Comparison of ENCODE assay signal across 8 mouse cellular contexts in genomic region chr15:94587826-94588715, GRCm38 (mm10). TPM values are rescaled to one million over a fixed set of nuclear protein-coding genes. Genes with fewer than 3 reads are reported as not detected.
A peak's percentile ranks its signal among the peaks of the same experiment; 100 is the strongest.
DNase-seq lines count a peak whose midpoint lies in the region; ATAC-seq and TF ChIP-seq lines count a peak whose summit lies in the region.

No protein-coding gene starts in this region.

- no peaks in the 10 kb centered on the region for H3K27me3 ChIP-seq in kidney, embryonic 16.5 days (ENCODE audit: insufficient read depth, low read length)
- no peaks in the 10 kb centered on the region for H3K27me3 ChIP-seq in intestine, embryonic 14.5 days (replicated peaks; ENCODE audit: control insufficient read depth, insufficient read depth, low read length)
- H3K27me3 ChIP-seq in myocyte (ENCODE audit: control insufficient read depth, insufficient read depth, insufficient read length), result no peaks in the 10 kb centered on the region

- no peaks in the 10 kb centered on the region for H3K9me3 ChIP-seq in kidney, embryonic 16.5 days (ENCODE audit: low read length)
- H3K9me3 ChIP-seq in intestine, embryonic 14.5 days (ENCODE audit: control insufficient read depth, low read length), result no peaks in the 10 kb centered on the region

- 0 out of 2 replicates have a peak overlapping the region, but pooled peaks have one; percentile 35 for H3K9ac ChIP-seq in kidney, embryonic 16.5 days (replicated peaks; ENCODE audit: low read length)
- peak overlapping the region; percentile 78 for H3K9ac ChIP-seq in intestine, embryonic 14.5 days (ENCODE audit: low read length)

- H3K4me3 ChIP-seq in kidney, embryonic 16.5 days (ENCODE audit: low read length), result no peak overlapping the region
- peak overlapping the region; percentile 95 for H3K4me3 ChIP-seq in intestine, embryonic 14.5 days (ENCODE audit: low read depth, low read length)
- peak overlapping the region; percentile 53 for H3K4me3 ChIP-seq in myocyte

- peaks cover 19% of the 10 kb centered on the region for H3K36me3 ChIP-seq in kidney, embryonic 16.5 days (ENCODE audit: insufficient read depth, low read length)
- H3K36me3 ChIP-seq in intestine, embryonic 14.5 days (ENCODE audit: control insufficient read depth, insufficient read depth, low read length), result peaks cover 33% of the 10 kb centered on the region
- peaks cover 33% of the 10 kb centered on the region for H3K36me3 ChIP-seq in myocyte (ENCODE audit: control insufficient read depth, insufficient read depth)

- no peak for ATAC-seq in kidney, embryonic 16.5 days (ENCODE audit: low FRiP score, low TSS enrichment)
- no peak for ATAC-seq in intestine, embryonic 14.5 days (replicated peaks; ENCODE audit: low FRiP score, low TSS enrichment, low read depth)
- ATAC-seq in erythroid progenitor cell, adult 5-6 weeks (replicated peaks; ENCODE audit: low FRiP score, poor library complexity, severe bottlenecking), result no peak
- no peak for ATAC-seq in inflammation-experienced regulatory T-cells, adult 6 months

- DNase-seq in kidney, adult 18-20 months, result no peak
- DNase-seq in c-Kit-positive CD71-positive TER-119-positive erythroid progenitor cells, embryonic 14.5 days (ENCODE audit: low spot score), result peak; percentile 8
- no peak for DNase-seq in intestine, embryonic 14.5 days (ENCODE audit: low spot score)
- no peak for DNase-seq in thymus, postnatal 4 days

- no peak overlapping the region for H3ac ChIP-seq in myocyte (ENCODE audit: control insufficient read depth, insufficient read length)

- peaks cover 36% of the 10 kb centered on the region for H3K79me2 ChIP-seq in myocyte (ENCODE audit: control insufficient read depth, insufficient read depth)

- WGBS in kidney, embryonic 16.5 days, result 74% methylated on average over 9 of the region's 9 CpGs
- 77% methylated on average over 9 of the region's 9 CpGs for WGBS in intestine, embryonic 14.5 days

- no peak for TF ChIP-seq POLR2A in myocyte (IDR thresholded peaks at IDR 0.05; ENCODE audit: insufficient read length, low read depth)

- H3K27ac ChIP-seq in kidney, embryonic 16.5 days (ENCODE audit: low read length), result no peak overlapping the region
- H3K27ac ChIP-seq in intestine, embryonic 14.5 days (ENCODE audit: low read depth), result no peak overlapping the region

- H3K4me2 ChIP-seq in kidney, embryonic 16.5 days (replicated peaks; ENCODE audit: low read depth, low read length), result peak overlapping the region; percentile 36
- H3K4me2 ChIP-seq in intestine, embryonic 14.5 days (ENCODE audit: low read length), result peak overlapping the region; percentile 76
- H3K4me2 ChIP-seq in myocyte (ENCODE audit: low read depth), result peak overlapping the region; percentile 83

- H3K4me1 ChIP-seq in kidney, embryonic 16.5 days (ENCODE audit: insufficient read depth, low read length), result peaks cover 8% of the 10 kb centered on the region
- H3K4me1 ChIP-seq in intestine, embryonic 14.5 days (replicated peaks; ENCODE audit: control insufficient read depth, insufficient read depth, low read length), result peaks cover 13% of the 10 kb centered on the region

TF ChIP-seq in myocyte, 11 proteins besides CTCF, POLR2A, EP300 and RAD21:
- no peak for TF ChIP-seq TCF12 (IDR thresholded peaks at IDR 0.05; ENCODE audit: insufficient read depth, poor library complexity, severe bottlenecking)
- peak in 1 of 3 experiments; percentile 57 for TF ChIP-seq MYOD1 (IDR thresholded peaks at IDR 0.05; ENCODE audit: control insufficient read depth in 1 of 3, insufficient read length in 2 of 3, low read depth in 2 of 3)

RNA-seq across cellular contexts. Expression of gene Twf1, which starts 1.6 kb away (rescaled TPM):
- polyA plus RNA-seq in kidney, embryonic 16.5 days (2015; fragmentation: Nextera tagmentation; extraction: Ambion mirVana), result 101 and 103 TPM in 2 replicates
- 97.9 and 101 TPM in 2 replicates for polyA plus RNA-seq in intestine, embryonic 14.5 days (2014; fragmentation: Nextera tagmentation; extraction: Ambion mirVana)
- 28.6 TPM for polyA plus RNA-seq in myocyte (2012; fragmentation: generic; extraction: Trizol)
- 23.8 and 54.9 TPM in 2 replicates for total RNA-seq in erythroid progenitor cell, adult 5-6 weeks (2015; ENCODE audit: low replicate concordance)
- 8.9 and 14.9 TPM in 2 replicates for total RNA-seq in erythroid progenitor cell, adult 5-6 weeks (2017; ENCODE audit: low replicate concordance)
- polyA plus RNA-seq in inflammation-experienced regulatory T-cells, adult 6 months (2017; shearing (Covaris generic)), result 10 to 100 TPM; 55.1 to 60.8 (median 58.3) TPM

RNA-seq across cellular contexts. Expression of gene Tmem117, which starts 41.0 kb away (rescaled TPM):
- 14.1 and 14.6 TPM in 2 replicates for polyA plus RNA-seq in kidney, embryonic 16.5 days (2015; fragmentation: Nextera tagmentation; extraction: Ambion mirVana)
- 2.5 and 3.1 TPM in 2 replicates for polyA plus RNA-seq in intestine, embryonic 14.5 days (2014; fragmentation: Nextera tagmentation; extraction: Ambion mirVana)
- polyA plus RNA-seq in myocyte (2012; fragmentation: generic; extraction: Trizol), result 0.37 TPM
- not detected in 2 replicates for total RNA-seq in erythroid progenitor cell, adult 5-6 weeks (2015; ENCODE audit: low replicate concordance)
- not detected in 2 replicates for total RNA-seq in erythroid progenitor cell, adult 5-6 weeks (2017; ENCODE audit: low replicate concordance)
- under 1 TPM in 1 of 3 experiments, not detected in 2; 0.20 TPM for polyA plus RNA-seq in inflammation-experienced regulatory T-cells, adult 6 months (2017; shearing (Covaris generic))

RNA-seq across cellular contexts. Expression of gene Irak4, which starts 44.6 kb away (rescaled TPM):
- polyA plus RNA-seq in kidney, embryonic 16.5 days (2015; fragmentation: Nextera tagmentation; extraction: Ambion mirVana), result 16.9 and 17.4 TPM in 2 replicates
- polyA plus RNA-seq in intestine, embryonic 14.5 days (2014; fragmentation: Nextera tagmentation; extraction: Ambion mirVana), result 8.9 and 9.2 TPM in 2 replicates
- polyA plus RNA-seq in myocyte (2012; fragmentation: generic; extraction: Trizol), result 7.0 TPM
- 5.4 and 8.6 TPM in 2 replicates for total RNA-seq in erythroid progenitor cell, adult 5-6 weeks (2015; ENCODE audit: low replicate concordance)
- total RNA-seq in erythroid progenitor cell, adult 5-6 weeks (2017; ENCODE audit: low replicate concordance), result 4.2 and 6.3 TPM in 2 replicates
- polyA plus RNA-seq in inflammation-experienced regulatory T-cells, adult 6 months (2017; shearing (Covaris generic)), result 10 to 100 TPM; 33.4 to 36.6 (median 35.7) TPM

RNA-seq across cellular contexts. Expression of gene Pus7l, which starts 44.7 kb away (rescaled TPM):
- polyA plus RNA-seq in kidney, embryonic 16.5 days (2015; fragmentation: Nextera tagmentation; extraction: Ambion mirVana), result 9.0 and 9.5 TPM in 2 replicates
- polyA plus RNA-seq in intestine, embryonic 14.5 days (2014; fragmentation: Nextera tagmentation; extraction: Ambion mirVana), result 10.1 and 11.2 TPM in 2 replicates
- polyA plus RNA-seq in myocyte (2012; fragmentation: generic; extraction: Trizol), result 4.0 TPM
- 0.84 TPM in 1 of 2 replicates, not detected in the other for total RNA-seq in erythroid progenitor cell, adult 5-6 weeks (2015; ENCODE audit: low replicate concordance)
- 0.91 and 1.7 TPM in 2 replicates for total RNA-seq in erythroid progenitor cell, adult 5-6 weeks (2017; ENCODE audit: low replicate concordance)
- 10 to 100 TPM in 1 of 3 experiments, 1 to 10 TPM in 2; 6.7 to 10.6 (median 9.8) TPM for polyA plus RNA-seq in inflammation-experienced regulatory T-cells, adult 6 months (2017; shearing (Covaris generic))
